Mouse (Mus musculus) embryonic facial prominence, embryonic 13.5 days (tissue): ENCODE data around the gene Rhbdd2. TPM values are rescaled to one million over a fixed set of nuclear protein-coding genes. Genes with fewer than 3 reads are reported as not detected.
"Not testable (repeated sequence)": the region's sequence is repeated elsewhere in the genome, so short reads cannot be mapped to it uniquely, and the experiment has no call there.

Experiments
- ATAC-seq: fragments of 200-750 bp; cut with Nextera tagmentation; 2 replicates; pipeline ENCODE4 v1.8.0; 2017; ENCODE audit warnings: low read depth; ENCODE audit not compliant: insufficient number of reproducible peaks, insufficient read depth, low FRiP score, low TSS enrichment
- H3K27ac ChIP-seq: fragments of 300-500 bp; sonication (generic); 2 replicates; pipeline ENCODE4 v1.5.1; 2015; ENCODE audit warnings: moderate library complexity, mild to moderate bottlenecking, inconsistent platforms
- H3K27me3 ChIP-seq: fragments of 300-500 bp; sonication (generic); 2 replicates; pipeline ENCODE4 v1.6.1; 2015; ENCODE audit warnings: mild to moderate bottlenecking, inconsistent platforms
- H3K36me3 ChIP-seq: fragments of 300-500 bp; sonication (generic); 2 replicates; pipeline ENCODE4 v1.6.1; 2015; ENCODE audit warnings: mild to moderate bottlenecking, inconsistent platforms
- H3K4me1 ChIP-seq: fragments of 300-500 bp; sonication (generic); 2 replicates; pipeline ENCODE4 v1.6.1; 2015; ENCODE audit warnings: inconsistent platforms
- H3K4me2 ChIP-seq: fragments of 300-500 bp; sonication (generic); 2 replicates; pipeline ENCODE4 v1.6.1; 2015; ENCODE audit warnings: moderate library complexity, mild to moderate bottlenecking, inconsistent platforms
- H3K4me3 ChIP-seq: fragments of 300-500 bp; sonication (generic); 2 replicates; pipeline ENCODE4 v1.5.1; 2015; ENCODE audit warnings: mild to moderate bottlenecking, inconsistent platforms
- H3K9ac ChIP-seq: fragments of 300-500 bp; sonication (generic); 2 replicates; pipeline ENCODE4 v1.6.1; 2015; ENCODE audit warnings: mild to moderate bottlenecking, inconsistent platforms
- H3K9me3 ChIP-seq: fragments of 300-500 bp; sonication (generic); 2 replicates; pipeline ENCODE4 v1.6.1; 2016; ENCODE audit warnings: inconsistent platforms
- WGBS: fragments of 180-500 bp; shearing (Covaris S2); methylation state at CpG from one replicate; pipeline ENCODE4 v1.1.7; 2015; ENCODE audit warnings: mixed read lengths; 5-methylcytosine and 5-hydroxymethylcytosine counted together
- polyA plus RNA-seq: library from polyadenylated mRNA; unstranded; fragments of >200 nt; fragmentation: Nextera tagmentation; extraction: Ambion mirVana; gene quantifications from 2 replicates; pipeline ENCODE4 v1.2.1, GENCODE M21; 2015

Gene Rhbdd2
- polyA plus RNA-seq: 39.5 and 46.9 TPM in 2 replicates

DNA sequence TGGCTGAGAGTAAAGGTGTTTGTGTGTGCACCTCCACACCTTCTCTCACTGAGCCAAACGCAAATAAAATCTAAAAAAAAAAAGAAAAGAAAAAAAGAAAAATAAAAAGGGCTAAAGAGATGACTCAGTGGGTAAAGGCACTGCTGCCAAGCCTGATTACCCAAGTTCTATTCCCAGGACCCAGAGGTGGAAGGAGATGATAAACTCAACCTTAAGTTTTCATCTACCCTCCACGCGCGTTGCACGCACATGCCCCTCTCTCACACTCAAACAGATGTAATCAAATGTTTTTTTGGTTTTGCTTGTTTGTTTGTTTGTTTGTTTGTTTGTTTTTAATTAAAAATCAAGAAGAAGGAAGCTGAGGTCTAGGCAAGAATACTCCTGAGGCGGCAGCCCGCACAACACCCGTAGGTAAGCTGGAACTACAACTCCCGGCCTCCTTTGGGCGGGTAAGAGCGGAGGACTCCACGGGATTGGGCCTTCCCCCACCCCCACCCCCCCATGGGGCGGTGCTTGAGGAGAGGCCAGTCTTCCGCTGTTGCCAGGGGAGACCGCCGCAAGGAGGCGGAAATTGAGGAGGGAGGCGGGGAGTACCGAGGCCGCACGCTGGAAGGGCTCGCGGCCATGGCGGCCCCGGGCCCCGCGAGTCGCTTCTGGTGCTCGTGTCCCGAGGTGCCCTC, at the start of gene Rhbdd2:
Gene Rhbdd2, plus strand, starts transcription at position 502 of the 680 bp plus-strand sequence.
- H3K27ac ChIP-seq: peak within 1 kb of the TSS; percentile 87
- no peaks in the 10 kb centered on the region for H3K27me3 ChIP-seq
- WGBS: 14% methylated on average over 25 of the region's 30 CpGs
- peaks cover 11% of the 10 kb centered on the region for H3K4me1 ChIP-seq
- H3K9ac ChIP-seq: peak within 1 kb of the TSS; percentile 90
- ATAC-seq: peak; percentile 98
- H3K4me3 ChIP-seq: peak within 1 kb of the TSS; percentile 87
- H3K9me3 ChIP-seq: no peaks in the 10 kb centered on the region
- peak within 1 kb of the TSS; percentile 78 for H3K4me2 ChIP-seq
- H3K36me3 ChIP-seq: peaks cover 23% of the 10 kb centered on the region

DNA sequence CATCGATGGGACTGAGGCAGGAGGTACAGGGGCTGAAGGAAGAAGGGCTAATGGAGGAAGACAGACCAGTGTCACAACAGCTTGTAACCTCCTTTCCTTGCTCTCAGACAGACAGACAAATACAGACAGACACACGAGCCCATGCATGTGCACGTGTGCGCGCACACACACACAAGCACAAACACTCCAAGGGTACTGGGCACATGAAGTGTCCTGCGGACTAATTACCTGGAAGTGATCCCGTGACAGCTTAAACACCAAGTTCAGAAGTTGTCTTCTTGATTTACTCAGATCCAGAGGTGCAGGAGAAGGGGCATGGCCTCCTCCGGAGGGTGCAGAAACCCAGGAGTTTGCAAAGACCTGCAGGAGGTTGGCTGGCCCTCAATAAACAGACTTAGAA, 46.7 kb upstream of the Rhbdd2 start:
- H3K4me2 ChIP-seq: no peak overlapping the region
- H3K9me3 ChIP-seq: no peaks in the 10 kb centered on the region
- ATAC-seq: no peak
- no peaks in the 10 kb centered on the region for H3K36me3 ChIP-seq
- no peak overlapping the region for H3K4me3 ChIP-seq
- WGBS: 81% methylated on average over 8 of the region's 8 CpGs
- no peaks in the 10 kb centered on the region for H3K4me1 ChIP-seq
- H3K27me3 ChIP-seq: no peaks in the 10 kb centered on the region
- H3K27ac ChIP-seq: no peak overlapping the region
- no peak overlapping the region for H3K9ac ChIP-seq

DNA sequence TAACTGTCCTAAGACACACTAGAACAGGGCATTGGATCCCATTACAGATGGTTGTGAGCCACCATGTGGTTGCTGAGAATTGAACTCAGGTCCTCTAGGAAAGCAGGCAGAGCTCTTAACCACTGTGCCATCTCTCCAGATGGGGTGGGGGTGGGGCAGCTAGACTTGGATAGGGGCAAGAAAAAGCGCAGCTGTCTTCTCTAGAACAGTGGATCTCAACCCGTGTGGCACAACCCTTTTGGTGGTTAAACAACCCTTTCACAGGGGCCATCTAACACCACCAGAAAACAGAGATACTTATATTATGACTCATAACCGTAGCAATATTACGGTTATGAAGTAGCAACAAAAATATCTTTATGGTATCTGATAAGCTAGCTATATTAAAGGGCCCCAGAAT, 44.7 kb upstream of the Rhbdd2 start:
- 84% methylated on average over 4 of the region's 4 CpGs for WGBS
- ATAC-seq: no peak

DNA sequence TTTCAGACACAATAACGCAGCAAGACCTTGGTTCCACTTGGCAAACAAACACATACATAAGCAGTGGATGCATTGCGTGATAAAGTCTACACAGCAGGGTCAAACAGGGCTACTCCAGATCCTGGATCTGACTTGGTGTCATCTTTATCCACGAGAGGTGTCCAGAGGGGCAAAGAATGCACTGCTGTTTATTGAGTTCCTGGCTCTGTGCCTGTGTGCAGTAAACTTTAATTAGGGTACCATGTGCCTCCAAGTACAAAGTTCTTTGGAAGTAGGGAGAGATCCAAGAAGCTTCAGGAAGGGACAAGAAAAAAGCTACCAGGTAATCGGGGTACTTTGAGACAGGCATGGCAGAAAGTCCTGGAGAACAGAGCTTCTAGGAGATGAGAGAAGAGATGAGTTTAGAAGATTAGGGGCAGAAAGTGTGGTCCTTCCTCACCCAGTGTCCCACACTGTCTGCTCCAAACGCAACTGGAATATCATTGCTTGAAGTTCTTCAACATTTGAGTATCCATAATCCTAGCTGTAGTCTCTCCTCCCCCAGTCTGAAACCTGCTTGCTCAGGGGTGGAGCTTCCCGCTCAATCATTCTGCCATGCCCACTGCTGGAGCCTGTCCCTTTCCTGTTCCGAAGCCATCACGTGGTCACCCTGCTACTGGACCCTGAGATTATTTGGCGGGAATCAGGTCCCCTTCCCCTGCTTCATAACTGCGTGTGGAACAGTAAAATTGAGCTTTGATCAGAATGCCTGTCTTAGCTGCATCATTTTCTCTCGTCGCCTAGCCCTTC, 42.2 kb upstream of the Rhbdd2 start:
- Histone ChIP-seq H3K27me3 (no peaks in the 10 kb centered on the region), H3K4me1 (no peaks in the 10 kb centered on the region), H3K4me3 (no peak overlapping the region), H3K4me2 (no peak overlapping the region), H3K36me3 (no peaks in the 10 kb centered on the region), H3K9me3 (peaks cover 5% of the 10 kb centered on the region; the same call in 1 of the 2 replicates), H3K27ac (no peak overlapping the region), H3K9ac (no peak overlapping the region)
- ATAC-seq: no peak
- 81% methylated on average over 12 of the region's 12 CpGs for WGBS

More for the DNA sequence above, 44.7 kb upstream of the Rhbdd2 start:
- Histone ChIP-seq H3K9ac (no peak overlapping the region), H3K4me1 (no peaks in the 10 kb centered on the region), H3K27ac (no peak overlapping the region), H3K4me2 (no peak overlapping the region), H3K36me3 (no peaks in the 10 kb centered on the region), H3K9me3 (peaks cover 5% of the 10 kb centered on the region; the same call in 1 of the 2 replicates), H3K4me3 (no peak overlapping the region), H3K27me3 (no peaks in the 10 kb centered on the region)

DNA sequence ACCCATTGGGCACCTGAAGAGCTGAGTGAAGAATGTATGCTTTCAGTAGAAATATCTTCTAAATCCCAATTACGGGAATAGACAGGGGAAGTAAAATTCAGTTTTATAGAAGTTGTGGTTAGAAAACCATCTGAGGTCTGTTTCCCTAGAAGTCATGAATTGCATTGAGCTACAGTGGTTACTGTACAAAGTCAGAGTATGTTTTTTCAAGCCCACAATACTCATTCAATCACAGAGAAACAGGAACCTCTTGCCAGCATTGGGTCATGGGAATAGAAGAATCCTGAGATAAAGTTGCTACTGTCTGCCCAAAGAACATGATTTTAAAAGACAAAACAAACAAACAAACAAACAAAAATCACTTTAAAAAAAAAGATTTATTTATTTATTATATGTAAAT, 27.8 kb upstream of the Rhbdd2 start:
- H3K9ac ChIP-seq, H3K27ac ChIP-seq, H3K27me3 ChIP-seq, ATAC-seq, H3K9me3 ChIP-seq, H3K36me3 ChIP-seq, H3K4me1 ChIP-seq, H3K4me3 ChIP-seq, H3K4me2 ChIP-seq: not testable (repeated sequence)
- WGBS: no CpG with 5 or more reads among the region's 1 CpGs

DNA sequence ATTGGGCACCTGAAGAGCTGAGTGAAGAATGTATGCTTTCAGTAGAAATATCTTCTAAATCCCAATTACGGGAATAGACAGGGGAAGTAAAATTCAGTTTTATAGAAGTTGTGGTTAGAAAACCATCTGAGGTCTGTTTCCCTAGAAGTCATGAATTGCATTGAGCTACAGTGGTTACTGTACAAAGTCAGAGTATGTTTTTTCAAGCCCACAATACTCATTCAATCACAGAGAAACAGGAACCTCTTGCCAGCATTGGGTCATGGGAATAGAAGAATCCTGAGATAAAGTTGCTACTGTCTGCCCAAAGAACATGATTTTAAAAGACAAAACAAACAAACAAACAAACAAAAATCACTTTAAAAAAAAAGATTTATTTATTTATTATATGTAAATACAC, 25.7 kb upstream of the Rhbdd2 start:
- not testable (repeated sequence) for H3K27me3 ChIP-seq, H3K9me3 ChIP-seq, H3K9ac ChIP-seq, ATAC-seq, H3K4me3 ChIP-seq, H3K36me3 ChIP-seq, H3K4me1 ChIP-seq, H3K27ac ChIP-seq, H3K4me2 ChIP-seq
- WGBS: no CpG with 5 or more reads among the region's 1 CpGs

DNA sequence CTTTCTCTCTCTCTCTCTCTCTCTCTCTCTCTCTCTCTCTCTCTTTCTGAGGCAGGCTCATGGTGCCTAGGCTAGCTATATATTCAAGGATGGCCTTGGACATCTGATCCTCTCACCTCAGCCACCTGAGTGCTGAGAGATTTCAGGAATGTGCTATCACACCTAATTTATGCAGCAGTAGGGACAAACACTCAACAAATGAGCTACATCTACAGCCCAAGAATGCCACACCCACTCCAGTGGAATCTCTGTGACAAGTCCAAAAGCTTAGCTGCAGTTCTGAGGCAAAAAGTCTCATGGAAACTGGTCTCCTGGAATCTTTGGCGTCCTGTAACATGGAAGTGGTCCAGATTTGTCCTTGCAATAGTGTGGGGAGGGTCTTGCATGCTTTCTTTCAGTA, 24.8 kb upstream of the Rhbdd2 start:
- ATAC-seq: no peak

DNA sequence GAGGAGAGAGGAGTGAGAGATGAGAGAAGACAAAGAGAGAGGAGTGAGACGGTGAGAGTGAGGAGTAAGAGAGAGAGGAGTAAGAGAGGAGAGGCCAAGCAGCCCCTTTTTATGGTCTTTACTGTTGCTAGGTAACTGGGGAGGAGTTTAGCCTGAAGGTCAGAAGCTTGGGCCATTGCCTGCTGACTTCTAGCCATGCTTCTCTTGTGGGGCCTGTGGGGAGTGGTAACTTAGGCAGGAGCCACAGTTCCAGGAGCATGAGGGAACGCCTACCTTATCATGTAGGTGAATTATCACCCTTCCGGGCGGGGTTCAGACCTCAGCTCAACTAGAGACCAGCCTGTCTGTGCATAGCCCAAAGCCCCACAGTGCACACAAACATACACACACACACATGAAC, 22.6 kb upstream of the Rhbdd2 start:
- 86% methylated on average over 4 of the region's 4 CpGs for WGBS
- Histone ChIP-seq H3K9ac (no peak overlapping the region), H3K9me3 (peaks cover 5% of the 10 kb centered on the region), H3K4me1 (no peaks in the 10 kb centered on the region), H3K27me3 (no peaks in the 10 kb centered on the region), H3K4me2 (no peak overlapping the region), H3K27ac (no peak overlapping the region), H3K36me3 (no peaks in the 10 kb centered on the region), H3K4me3 (no peak overlapping the region)
- no peak for ATAC-seq

More for the DNA sequence above, 24.8 kb upstream of the Rhbdd2 start:
- Histone ChIP-seq H3K27me3 (no peaks in the 10 kb centered on the region), H3K4me1 (no peaks in the 10 kb centered on the region), H3K9ac (no peak overlapping the region), H3K36me3 (no peaks in the 10 kb centered on the region), H3K9me3 (peaks cover 10% of the 10 kb centered on the region), H3K4me2 (no peak overlapping the region), H3K27ac (no peak overlapping the region), H3K4me3 (no peak overlapping the region)
- WGBS: 59% methylated on average over 1 of the region's 1 CpGs

DNA sequence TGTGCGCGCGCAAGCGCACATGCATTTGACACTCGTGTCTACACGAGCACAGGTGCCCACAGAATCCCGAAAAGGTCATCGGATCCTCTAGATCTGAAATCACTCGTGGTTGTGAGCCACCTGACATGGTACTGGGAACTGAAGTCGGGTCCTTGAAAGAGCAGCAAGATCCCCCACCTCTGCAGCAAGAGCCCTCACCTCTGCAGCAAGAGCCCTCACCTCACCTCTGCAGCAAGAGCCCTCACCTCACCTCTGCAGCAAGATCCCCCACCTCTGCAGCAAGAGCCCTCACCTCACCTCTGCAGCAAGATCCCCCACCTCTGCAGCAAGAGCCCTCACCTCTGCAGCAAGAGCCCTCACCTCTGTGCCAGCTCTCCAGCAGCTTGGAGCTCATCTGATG, 12.7 kb upstream of the Rhbdd2 start:
- not testable (repeated sequence) for H3K4me2 ChIP-seq, H3K9me3 ChIP-seq, H3K4me3 ChIP-seq, ATAC-seq, H3K4me1 ChIP-seq, H3K27me3 ChIP-seq, H3K36me3 ChIP-seq, H3K27ac ChIP-seq, H3K9ac ChIP-seq
- 85% methylated on average over 10 of the region's 10 CpGs for WGBS

DNA sequence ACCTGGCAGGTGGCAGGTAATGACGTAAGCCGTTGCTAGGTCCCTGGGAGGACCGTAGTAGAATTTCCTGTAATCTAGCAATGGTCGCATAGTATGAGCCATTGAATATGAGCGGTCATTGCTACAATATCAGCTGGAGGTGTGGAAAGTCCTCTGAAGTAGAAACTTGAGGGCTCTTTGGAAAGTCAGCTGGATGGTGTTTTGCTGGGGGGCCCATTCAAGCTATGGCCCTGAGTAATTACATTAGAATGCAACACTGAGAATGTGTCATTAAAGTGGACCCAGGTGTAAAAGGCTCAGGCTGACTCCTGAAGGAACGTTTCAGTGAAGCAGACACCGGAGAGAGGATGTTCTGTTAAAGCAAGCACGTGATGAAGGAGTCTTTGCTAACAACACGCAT, 11.9 kb upstream of the Rhbdd2 start:
- Histone ChIP-seq H3K4me3 (no peak overlapping the region), H3K9me3 (no peaks in the 10 kb centered on the region), H3K36me3 (no peaks in the 10 kb centered on the region), H3K4me1 (no peaks in the 10 kb centered on the region), H3K27me3 (no peaks in the 10 kb centered on the region), H3K4me2 (no peak overlapping the region), H3K27ac (no peak overlapping the region), H3K9ac (no peak overlapping the region)
- no peak for ATAC-seq
- 86% methylated on average over 9 of the region's 9 CpGs for WGBS

DNA sequence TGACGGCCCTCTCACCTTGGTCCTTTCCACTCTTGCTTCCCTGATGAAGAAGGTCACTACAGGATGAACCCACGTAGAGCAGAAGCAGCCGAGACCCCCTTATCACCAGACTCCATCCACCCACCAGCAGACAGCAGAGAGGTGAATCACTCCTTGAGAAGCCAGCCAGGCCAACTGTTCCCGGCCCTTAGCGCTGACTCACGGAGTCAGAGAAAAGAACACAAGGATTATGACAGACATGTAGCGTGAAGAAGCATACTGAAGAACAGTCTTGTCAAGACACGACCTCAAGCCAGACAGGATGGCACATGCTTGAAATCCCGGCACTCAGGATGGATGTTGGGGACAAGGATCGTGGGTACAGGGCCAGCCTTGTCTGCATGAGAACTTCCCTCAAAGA, 10.7 kb upstream of the Rhbdd2 start:
- 73% methylated on average over 10 of the region's 10 CpGs for WGBS
- Histone ChIP-seq H3K4me2 (no peak overlapping the region), H3K9ac (no peak overlapping the region), H3K4me3 (no peak overlapping the region), H3K4me1 (no peaks in the 10 kb centered on the region), H3K36me3 (no peaks in the 10 kb centered on the region), H3K27me3 (no peaks in the 10 kb centered on the region), H3K9me3 (no peaks in the 10 kb centered on the region), H3K27ac (no peak overlapping the region)
- no peak for ATAC-seq

DNA sequence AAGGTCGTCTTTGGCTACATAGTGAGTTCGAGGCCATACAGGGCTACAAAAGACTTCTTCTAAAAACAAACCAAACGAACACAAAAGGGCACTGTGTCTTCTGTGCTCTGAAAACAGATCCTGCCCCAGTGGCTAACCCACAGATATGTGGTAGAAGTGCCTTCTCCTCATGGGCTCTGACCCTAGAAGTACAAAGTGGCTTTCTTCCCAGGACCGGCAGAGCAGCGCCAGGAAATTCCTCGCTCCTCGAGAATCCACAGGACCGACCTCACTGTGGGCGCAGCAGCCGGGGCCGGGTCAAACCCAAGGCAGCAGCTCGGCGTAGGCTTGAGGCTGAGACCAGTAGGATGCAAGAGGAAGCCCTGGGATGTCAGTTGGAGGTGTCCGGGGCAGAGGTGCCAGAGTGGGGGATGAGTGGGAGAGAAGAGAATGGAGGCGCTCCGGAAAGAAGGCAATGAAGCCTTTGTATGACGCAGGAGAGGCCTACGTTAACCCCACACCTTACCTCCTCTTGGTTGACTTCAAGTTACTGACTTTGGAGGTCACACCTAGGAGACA, 9.3 kb upstream of the Rhbdd2 start:
- H3K36me3 ChIP-seq: no peaks in the 10 kb centered on the region

More for the DNA sequence above, 9.3 kb upstream of the Rhbdd2 start:
- H3K27ac ChIP-seq: no peak overlapping the region
- H3K4me2 ChIP-seq: no peak overlapping the region
- H3K4me3 ChIP-seq: no peak overlapping the region
- H3K4me1 ChIP-seq: no peaks in the 10 kb centered on the region
- H3K27me3 ChIP-seq: no peaks in the 10 kb centered on the region
- ATAC-seq: no peak
- H3K9me3 ChIP-seq: no peaks in the 10 kb centered on the region
- 67% methylated on average over 18 of the region's 18 CpGs for WGBS
- no peak overlapping the region for H3K9ac ChIP-seq
